Mouse (Mus musculus) cerebellum, adult 9-11 months (tissue): ENCODE data around the gene Srl.
A peak's percentile ranks its signal among the peaks of the same experiment; 100 is the strongest.
"Not testable (repeated sequence)": the region's sequence is repeated elsewhere in the genome, so short reads cannot be mapped to it uniquely, and the experiment has no call there.

Experiments
- DNase-seq: peaks from one replicate; pipeline ENCODE4 v3.0.0; 2022

Gene Srl

DNA sequence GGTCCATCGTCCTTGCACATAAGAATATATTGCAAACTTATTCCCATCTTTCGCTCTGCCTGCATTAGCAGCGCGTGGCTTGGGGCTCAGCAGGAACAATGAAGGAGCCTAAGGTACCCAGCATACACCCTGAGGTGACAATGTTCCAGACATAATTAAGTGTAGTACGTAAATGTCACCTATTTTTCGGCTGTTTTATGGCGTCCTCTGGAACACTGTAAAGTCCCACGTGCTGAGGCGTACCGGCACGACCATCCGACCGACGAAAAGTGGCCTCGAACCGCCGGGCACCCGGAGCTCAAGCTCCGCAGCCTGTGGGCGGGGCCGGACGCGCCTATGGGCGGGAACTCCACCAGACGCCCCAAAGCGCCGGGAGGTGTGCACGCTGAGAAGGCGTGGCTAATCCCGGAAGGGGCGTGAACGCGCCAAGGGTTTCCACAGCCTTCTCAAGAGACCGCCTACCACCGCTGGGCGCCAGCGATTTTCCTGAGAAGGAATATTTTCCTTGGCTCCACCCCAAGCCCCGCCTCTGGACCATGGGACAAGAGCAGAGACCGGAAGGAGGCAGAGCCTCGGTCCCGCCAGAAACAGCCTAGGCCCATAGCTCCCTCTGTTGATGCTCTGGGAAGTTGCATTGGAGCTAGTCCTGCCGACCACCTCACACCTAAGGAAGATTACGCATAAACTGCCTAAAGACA is at the start of gene Srl:
TSS of gene Srl (minus strand) at position 316 of the 698 bp plus-strand sequence.
- DNase-seq: peak; percentile 98

DNA sequence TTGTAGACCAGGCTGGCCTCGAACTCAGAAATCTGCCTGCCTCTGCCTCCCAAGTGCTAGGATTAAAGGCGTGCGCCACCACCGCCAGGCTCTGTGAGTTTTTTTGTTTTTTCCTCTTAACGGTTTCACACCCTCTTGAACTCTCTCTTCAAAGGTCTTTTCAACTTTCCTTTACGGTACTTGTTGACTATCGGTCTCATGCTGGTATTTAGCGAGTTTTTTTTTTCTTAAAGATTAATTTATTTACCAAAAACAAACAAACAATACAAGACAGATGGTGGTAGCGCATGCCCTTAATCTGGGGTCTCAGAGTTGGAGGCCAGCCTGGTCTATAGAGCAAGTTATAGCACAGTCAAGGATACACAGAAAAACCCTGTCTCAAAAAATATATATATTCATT is 48.6 kb upstream of the Srl start:
- no peak for DNase-seq

DNA sequence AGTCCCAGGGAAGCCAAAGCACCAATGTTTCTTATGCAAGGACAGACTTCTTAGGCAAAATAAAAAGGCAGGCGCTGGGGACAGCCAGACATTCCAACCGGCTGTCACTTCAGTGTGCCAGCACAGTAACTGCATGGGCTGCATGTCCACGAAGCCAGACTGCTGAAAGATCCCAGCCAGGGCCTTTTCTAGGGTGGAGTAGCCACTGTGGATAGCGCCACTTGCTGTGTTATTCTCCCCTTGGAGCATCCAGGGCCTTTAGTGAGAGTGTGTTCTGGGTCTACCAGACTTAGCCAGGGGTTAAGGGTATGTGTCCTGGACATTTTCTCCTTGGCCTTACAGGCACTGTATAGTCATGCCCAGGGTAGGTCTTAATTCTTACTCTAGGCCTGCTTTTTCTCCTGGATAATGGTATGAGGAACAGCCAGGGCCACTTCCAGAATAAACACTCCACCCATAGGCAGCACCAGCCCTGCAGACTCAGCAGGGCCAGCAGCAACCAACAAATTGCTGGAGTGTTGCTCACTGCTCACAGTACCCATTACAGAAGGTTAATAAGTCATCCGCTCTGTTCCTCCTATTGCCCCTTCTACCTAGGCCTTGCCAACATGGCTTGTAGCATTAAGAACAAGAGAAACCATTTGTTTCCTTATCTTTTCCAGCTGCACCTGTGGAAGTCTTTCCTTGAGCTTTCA is 46.0 kb upstream of the Srl start:
- DNase-seq: no peak

DNA sequence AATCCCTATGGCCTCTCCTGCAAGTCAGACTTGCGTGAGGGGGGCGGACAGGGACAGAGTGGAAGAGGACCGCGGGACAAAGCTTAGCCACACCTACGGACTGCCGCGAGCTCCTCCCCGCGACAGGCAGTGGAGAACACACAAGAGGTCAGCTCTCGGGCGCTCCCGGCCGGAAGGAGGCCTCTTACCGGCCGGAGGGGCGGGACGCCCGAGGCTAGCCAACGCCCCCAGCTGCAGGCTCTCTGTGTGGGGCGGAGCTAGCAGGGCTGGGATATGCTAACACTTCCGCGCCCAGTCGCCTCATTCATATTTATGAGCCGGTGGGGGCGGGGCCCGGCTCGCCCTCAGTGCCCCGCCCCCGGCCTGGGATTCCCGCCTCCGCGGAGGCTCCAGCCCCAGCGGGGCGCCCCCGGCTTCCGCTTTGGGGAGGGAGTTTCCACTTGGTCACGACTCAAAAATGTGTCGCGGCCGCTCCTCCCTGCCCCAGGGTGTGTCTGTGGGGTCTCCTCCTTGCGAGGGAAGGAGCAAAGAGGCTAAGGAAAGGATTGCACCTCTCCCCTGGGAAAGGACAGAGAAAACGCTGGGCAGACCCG is 45.0 kb upstream of the Srl start:
- DNase-seq: peak; percentile 95

DNA sequence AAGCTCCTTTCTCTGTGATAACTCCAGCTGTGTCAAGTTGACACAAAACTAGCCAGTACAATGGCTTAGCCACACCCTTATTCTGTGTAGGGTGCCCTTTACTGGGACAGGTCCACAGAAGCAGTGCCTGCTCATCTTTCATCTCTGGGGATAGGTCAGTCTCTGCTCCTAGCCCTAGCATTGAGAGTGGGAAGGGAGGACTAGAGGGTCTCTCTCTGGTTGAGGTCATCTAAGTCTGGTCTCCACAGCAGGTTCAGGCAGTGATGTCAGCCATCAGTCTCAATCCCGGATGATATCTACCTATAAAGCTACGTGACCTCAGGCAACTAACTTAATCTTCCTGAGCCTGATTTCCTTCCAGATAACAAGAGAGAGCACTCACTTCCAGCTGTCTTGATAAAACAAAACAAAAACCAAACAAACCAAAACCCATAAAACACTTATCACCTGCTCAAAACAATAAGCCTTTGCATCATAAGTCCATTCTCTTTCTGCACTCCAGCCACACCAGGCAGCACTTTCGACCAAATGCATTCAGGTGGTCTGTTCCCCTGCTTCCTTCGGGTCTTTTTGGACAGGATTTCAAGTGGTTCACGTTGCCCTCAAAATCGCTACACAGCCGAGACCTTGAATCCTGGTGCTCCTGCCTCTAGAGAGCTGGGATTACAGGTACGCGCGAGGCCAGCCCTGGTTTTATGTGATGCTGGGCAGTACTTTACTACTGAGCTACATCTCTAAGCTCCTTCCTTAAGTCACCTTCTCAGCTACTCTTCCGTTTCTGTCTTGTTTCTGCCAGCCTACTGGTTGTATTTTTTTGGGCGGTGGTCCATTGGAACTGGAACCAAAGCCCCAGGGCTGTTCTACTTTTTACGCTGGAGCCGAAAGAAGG is 44.3 kb upstream of the Srl start:
- no peak for DNase-seq

DNA sequence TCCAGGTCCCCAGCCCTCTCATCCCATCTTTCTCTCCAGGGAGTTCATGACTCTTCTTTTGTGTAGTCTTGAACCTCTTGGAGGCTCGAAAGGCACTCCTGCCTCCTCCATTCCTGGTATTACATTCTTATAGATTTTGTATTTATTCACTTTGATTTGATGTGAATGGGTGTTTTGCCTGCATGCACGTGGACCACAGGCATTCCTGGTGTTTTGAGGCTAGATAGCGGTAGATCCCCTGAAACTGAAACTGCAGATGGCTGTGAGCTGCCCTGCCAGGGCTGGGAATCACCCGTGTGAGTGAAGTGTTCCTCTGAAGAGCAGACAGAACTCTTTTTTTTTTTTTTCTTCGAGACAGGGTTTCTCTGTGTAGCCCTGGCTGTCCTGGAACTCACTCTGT is 42.8 kb upstream of the Srl start:
- no peak for DNase-seq

DNA sequence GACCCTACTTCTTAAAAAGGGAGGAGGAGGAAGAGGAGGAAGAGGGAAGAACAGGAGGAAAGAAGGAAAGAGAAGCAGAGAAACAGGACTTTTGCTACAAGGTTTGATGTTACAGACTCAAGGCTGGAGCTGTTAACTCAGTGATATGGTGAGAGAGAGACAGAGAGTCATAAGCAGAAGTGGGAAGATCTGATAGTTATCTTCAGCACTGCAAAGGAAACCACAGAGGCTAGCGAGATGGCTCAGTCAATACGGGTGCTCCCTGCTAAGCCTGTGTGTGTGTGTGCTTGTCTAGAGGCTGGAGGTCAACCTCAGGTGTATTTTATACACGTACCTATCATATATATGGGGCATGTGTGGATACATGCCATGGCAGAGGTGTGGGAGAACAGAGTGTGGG is 42.2 kb upstream of the Srl start:
- DNase-seq: no peak

DNA sequence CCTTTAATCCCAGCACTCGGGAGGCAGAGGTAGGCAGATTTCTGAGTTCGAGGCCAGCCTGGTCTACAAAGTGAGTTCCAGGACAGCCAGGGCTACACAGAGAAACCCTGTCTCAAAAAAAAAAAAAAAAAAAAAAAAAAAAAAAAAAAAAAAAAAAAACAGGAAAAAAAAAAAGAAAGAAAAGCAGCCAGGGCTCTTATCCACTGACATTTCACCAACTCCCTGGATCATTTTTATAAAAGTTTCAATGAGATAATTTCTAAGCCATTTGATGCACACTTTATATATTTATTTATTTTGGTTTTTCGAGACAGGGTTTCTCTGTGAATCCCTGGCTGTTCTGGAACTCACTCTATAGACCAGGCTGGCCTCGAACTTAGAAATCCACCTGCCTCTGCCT is 39.6 kb upstream of the Srl start:
- DNase-seq: not testable (repeated sequence)

DNA sequence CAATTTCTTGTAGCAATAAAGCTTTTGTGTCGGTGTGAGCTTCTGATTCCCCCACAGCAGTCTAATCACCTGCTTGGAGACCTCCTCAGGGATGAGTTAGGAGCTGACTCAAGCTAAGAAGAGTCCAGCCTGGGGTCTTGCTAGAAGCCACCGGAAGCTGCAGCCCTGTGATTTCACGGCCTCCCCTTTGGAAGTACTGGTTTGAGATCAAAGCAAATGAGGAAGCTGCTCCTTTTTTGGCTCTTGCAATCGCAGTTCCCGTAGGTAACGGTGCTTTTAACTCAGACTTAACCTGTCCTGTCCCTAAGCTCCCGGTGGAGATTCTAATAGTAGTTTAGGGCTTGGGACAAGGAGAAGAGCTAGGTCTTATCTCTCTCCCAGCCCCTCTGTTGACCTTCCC is 37.0 kb upstream of the Srl start:
- DNase-seq: no peak

DNA sequence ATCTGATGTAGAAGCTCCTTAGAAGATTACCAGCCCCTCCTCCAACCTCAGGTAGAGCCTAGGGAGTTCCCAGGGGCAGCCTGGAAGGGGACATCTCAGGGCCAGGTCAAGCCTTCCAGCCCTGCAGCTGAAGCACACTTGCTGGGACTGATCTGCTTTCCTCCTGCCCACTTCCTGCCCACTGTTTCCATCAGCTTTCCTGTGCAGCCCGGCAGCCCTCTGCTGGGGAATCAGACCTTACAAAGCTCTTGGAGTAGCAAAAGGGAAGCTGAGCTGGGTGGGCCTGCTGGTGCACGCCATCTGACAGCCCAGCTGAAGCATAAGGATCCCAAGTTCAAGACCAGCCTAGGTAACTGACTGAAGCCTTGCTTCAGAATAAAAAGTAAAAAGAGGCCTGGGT is 35.3 kb upstream of the Srl start:
- no peak for DNase-seq

DNA sequence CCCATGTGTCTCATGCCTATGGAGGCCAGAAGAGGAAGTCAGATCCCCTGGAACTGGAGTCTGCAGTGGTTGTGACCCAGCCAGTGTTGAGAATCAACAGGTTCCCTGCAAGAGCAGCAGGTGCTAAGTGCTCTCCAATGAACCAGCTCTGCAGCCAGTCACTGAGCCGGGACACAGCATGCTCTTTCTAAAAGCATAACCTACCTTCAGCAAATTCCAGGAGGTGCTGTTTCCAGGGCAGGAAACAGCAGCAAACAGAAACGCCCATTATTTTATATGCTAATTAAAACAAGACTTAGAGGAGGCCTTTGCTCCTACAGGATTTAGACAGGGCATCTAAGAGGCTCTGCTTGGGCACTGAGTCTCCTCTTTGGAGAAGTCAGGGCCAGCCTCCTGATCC is 34.4 kb upstream of the Srl start:
- DNase-seq: no peak

DNA sequence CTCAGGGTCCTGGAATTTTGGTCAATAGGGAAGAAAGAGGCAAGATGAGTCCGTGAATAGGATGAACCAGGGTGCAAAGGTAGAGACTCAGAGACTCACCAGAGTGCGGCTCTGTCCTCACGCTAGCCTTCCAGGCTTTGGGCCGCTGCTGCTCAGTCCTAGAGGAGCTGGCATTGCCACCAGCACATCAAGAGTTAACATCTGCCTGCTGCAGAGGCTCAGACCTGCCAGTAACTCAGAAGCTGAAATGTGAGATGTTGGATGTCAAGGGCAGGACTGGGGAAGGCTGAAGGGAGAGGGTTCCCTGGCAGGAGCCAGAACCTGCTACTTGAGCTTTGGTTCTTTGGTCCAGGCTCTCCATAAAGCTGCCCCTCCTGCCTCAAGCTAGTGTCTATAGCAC is 29.1 kb upstream of the Srl start:
- DNase-seq: no peak

DNA sequence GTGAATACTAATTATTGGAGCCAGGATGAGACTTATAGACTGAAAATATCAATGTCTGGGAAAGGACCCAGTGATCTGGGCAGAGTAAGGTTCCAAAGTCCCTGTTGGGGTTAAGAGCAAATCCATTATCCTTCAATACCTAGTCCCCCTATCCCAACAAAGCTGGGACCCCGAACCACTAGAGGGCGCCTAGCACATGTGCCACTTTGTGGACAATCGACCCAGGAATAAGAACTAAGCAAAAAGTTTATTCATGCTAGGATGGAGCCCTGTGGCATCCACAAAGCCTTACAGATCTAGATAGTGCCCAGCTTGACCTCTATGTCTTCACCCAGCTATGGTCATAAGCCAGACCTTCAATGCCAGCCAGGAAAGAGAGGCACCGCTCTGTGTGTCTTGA is 26.3 kb upstream of the Srl start:
- peak; percentile 65 for DNase-seq

DNA sequence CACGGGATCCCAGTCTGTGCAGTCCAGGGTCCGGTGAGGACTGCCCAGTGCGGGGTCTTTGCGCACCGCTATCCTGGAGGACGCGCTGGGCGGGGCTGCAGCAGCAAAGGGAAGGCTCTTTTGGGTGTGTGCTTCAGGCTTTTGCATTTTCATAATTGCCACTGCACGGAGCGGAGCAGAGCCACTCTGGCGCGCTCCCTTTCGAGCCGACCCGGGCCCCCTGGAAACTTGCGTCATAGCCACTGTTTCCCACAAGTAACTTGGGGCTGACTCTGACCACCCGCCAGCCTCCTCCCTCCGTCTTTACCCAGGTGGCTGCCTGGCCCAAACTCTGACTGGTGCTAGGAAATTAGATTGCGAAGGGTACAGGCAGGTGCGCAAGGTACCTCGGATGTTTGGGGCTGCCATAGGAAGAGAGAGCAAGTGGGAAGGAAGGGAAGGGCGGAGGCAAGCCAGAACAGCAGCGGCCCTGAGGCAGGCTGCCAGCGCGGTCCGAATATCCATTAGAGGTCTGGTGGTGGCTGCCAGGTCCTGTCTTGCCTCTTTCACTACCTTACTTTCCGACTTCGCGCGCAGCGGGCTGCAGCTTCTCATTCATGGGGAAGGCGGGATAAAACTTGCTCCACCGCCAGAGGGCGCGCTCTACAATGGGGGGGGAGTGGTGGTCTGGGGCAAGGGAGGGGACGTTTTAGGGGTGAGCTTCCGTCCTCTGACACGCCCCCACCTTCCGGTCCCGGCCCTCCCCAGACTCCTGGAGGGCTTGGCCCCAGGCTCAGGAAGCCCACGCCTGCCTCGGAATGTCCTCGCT is 18.7 kb upstream of the Srl start:
- peak; percentile 81 for DNase-seq

DNA sequence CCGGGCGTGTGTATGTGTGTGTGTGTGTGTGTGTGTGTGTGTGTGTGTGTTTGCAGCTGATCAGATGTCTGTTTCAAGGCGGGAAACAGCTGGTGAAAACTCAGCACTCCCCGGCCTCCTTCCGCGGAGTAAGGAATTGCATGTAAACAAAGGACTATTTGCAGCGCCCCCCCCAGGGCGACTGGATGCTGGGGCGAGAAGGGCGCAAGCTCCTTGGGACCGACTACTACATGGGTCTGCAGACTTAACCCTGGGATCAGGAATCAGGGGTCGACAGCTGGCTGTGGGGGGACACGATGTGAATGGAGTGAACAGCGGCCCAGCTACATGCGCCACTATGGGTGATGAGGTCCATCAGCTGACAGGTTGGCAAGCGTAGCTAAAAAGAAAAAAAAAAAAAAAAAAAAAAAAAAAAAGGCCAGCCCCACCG is 18.1 kb upstream of the Srl start, which contains the start of gene Tfap4:
TSS of gene Tfap4 (minus strand) at position 140 of the 430 bp plus-strand sequence.
- peak; percentile 88 for DNase-seq

DNA sequence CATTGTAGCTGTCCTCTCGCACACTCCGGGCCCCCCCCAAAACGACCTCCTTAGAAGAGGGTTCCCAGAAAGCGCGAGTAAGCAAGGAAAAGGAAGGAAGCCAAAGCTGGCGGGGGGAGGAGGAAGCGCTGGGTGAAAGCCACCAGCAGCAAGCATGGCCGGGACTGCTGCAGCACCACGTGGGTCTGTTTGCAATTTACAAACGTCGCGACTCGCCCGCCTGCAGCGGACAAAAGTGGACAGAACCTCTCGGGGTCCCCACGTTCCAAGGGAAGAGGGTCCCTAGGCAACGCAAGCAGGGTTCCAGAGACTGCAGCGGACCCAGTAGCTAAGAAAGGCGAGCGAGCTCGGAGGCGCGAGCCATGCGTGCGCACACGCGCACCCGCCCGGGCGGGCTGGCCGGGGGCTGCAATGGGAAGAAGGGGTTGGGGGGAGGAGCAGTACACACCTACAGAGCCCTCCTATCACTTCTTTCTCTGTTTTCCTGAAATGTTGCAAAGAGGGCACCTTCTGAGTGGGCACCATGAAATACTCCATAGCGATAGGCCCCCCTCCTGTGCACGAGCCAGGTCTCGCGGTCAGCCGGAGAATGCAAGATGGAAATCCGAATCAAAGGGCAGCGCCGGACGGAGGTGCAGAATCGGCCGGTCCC is 17.5 kb upstream of the Srl start:
- DNase-seq: peak; percentile 85

DNA sequence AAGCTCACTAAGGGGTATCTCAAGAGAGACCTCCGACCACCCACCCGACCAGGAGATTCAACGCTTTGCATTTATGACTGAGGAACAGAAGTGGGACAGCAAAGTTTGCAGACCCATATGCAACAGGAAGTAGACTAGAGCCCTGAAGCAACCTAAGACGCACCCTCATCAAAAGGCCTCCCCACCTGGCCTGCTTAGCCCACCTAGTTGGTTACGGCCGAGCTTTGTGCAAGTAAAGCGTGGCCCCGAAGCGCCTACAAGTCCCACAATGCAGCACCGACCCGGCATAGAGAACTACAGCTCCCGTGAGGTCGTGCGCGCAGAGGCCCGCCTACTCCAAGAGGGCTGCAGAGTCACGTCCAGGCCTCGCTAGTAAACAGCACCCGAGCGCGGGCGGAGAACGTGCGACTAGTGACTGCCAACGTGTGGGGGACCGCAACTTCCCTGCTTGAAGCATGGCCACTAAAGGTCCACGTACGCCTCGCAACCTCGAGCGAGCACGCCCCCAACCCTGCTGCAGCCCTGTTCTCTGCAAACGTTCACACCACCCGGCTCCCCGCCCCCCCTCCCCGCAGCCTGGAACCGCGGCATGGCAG is 16.9 kb upstream of the Srl start:
- peak; percentile 91 for DNase-seq

DNA sequence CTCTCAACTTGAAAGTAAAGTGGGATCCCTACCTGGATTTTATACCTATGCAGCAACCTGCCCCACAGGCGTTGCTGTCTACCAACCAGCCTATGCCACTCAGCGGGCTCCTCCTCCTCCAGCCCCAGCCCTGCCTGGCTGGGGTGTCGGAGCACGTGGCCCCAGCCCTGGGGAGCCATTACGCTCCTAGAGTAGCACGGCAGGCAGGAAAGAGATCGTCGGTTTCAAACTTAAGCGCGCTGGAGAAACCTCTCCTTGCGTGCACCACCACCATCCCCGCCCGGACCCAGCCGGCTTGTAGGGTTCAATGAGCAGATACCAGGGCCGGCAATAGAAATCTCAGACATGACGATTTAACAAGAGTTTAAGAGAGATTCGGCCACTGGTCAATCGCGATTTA is 16.3 kb upstream of the Srl start:
- DNase-seq: peak; percentile 73

DNA sequence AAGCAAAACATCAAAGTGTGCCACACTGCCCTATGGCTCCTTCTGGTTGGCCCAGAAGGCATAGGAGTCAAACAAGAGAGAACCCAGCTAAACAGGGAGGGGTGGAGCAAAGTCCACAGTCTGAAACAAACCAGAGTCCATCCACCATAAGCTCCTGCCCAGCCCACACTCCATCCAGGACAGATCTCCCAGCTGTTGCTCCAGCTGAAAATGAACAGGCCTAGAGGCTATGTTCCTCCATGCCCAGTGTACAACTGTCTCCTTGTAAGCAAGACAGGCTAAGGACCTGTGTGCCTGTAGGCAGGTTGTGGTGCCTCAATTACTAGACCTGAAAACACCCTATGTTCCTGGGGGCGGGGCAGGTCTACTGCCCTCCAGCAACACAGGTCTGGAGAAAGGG is 15.5 kb upstream of the Srl start:
- peak; percentile 39 for DNase-seq

DNA sequence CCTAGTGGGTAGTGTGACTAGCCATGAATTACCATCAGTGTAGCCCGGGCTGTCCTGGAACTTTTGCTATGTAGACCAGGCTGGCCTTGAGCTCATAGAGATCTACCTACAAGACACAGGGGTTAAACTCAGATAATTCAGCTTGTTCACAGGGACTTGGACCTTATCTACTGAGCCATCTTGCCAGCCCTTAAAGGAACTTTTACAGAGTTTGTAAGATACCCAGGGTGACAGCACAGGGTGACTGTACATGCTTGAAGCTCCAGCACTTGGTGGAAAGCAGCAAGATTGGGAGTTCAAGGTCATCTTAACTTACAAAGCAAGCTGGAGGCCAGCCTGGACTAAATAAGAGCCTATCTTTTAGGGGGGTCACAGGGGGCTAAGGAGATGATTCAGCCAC is 13.9 kb upstream of the Srl start:
- DNase-seq: no peak

DNA sequence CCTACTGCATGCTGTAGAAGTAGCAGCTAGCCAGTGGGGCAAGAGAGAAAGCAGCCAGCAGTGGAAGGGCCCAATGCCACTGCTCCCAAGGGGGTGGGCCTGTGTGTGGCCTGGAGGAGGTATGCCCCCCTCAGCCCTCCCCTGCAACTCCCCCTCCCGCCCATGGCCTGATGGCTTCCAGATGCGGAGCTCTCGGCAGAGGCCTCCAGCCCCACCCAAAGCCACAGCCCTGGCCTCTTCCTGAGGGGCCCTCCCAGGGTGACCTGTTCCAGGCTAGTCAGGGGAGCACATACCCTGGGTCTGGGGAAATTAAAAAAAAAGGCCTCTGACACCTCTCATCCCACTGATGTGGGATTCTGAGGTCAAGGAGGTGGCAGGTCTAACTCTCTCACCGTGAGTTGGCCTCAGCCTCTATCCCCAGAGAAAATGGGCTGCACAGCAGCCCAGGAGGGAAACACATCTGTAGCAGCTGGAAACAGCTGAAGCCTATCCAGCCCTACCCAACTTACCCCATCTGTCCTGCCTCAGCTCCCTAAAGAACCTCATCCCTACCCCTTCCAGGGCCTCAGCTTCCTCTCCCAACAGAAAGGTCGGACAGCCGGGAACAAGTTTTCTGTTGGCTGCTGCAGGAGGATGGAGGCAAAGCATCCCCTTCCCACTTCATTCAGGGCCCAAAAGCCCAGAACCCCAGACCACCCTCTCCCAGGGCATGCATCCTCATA is 11.4 kb upstream of the Srl start:
- no peak for DNase-seq
